Mouse (Mus musculus): ENCODE measurements around the gene Adamts12.

DNA sequence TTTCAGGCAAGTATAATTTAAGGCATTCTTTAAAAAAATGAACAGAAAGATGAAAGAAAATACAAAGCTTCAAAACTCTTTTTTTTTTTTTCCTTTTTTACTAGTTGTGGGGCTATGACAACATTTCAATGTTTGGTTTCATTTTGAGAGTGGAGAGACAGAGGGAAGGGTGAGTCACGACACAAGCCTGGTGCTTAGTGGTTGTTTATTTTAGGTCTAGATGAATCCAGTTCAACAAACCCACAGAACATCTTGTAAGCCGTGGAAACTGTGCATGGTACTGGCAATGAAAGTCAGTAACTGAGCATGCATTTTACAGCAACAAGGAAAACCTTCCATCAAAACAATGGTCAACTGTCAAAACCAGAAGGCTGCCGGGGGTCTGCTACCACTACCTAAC, 31.0 kb downstream of the Adamts12 start:
- TF ChIP-seq GATA1 (IDR thresholded peaks at IDR 0.05; ENCODE audit: borderline replicate concordance, low read length) = no peak
- TF ChIP-seq FLI1 (IDR thresholded peaks at IDR 0.05; ENCODE audit: low read length) = no peak

Measured in megakaryocyte, embryonic 14.5 days (primary cell).